Mouse (Mus musculus) neural tube, embryonic 14.5 days (tissue): ENCODE data around the gene Hipk2. TPM values are rescaled to one million over a fixed set of nuclear protein-coding genes. Genes with fewer than 3 reads are reported as not detected.

ENCODE experiments used
- ATAC-seq: fragments of 200-750 bp; cut with Nextera tagmentation; 2 replicates; pipeline ENCODE4 v1.8.0; 2017; ENCODE audit warnings: low read depth, mild to moderate bottlenecking, moderate TSS enrichment, moderate library complexity
- H3K27ac ChIP-seq: fragments of 300-500 bp; sonication (generic); 2 replicates; pipeline ENCODE4 v1.5.1; 2014; ENCODE audit warnings: low read depth, mild to moderate bottlenecking, control low read depth, low read length, moderate library complexity, mixed read lengths
- H3K27me3 ChIP-seq: fragments of 300-500 bp; sonication (generic); 2 replicates; pipeline ENCODE4 v1.6.1; 2014; ENCODE audit warnings: low read length; ENCODE audit not compliant: control insufficient read depth, insufficient read depth
- H3K36me3 ChIP-seq: fragments of 300-500 bp; sonication (generic); 2 replicates; pipeline ENCODE4 v1.6.1; 2014; ENCODE audit warnings: low read length, mixed read lengths; ENCODE audit not compliant: control insufficient read depth, insufficient read depth
- H3K4me1 ChIP-seq: fragments of 300-500 bp; sonication (generic); 2 replicates; pipeline ENCODE4 v1.6.1; 2014; ENCODE audit warnings: low read length; ENCODE audit not compliant: control insufficient read depth, insufficient read depth
- H3K4me2 ChIP-seq: fragments of 300-500 bp; sonication (generic); 2 replicates; pipeline ENCODE4 v1.6.1; 2014; ENCODE audit warnings: mild to moderate bottlenecking, low read depth, low read length, control low read depth
- H3K4me3 ChIP-seq: fragments of 300-500 bp; sonication (generic); 2 replicates; pipeline ENCODE4 v1.5.1; 2014; ENCODE audit warnings: low read depth, low read length, control low read depth, mixed read lengths
- H3K9ac ChIP-seq: fragments of 300-500 bp; sonication (generic); replicated peaks from 2 replicates; pipeline ENCODE4 v1.6.1; 2014; ENCODE audit warnings: low read depth, mild to moderate bottlenecking, control low read depth, low read length, mixed read lengths
- H3K9me3 ChIP-seq: fragments of 300-500 bp; sonication (generic); 2 replicates; pipeline ENCODE4 v1.6.1; 2016; ENCODE audit warnings: low read length; ENCODE audit not compliant: control insufficient read depth
- WGBS: fragments of 180-500 bp; shearing (Covaris S2); extraction: QIAGEN DNeasy Blood & Tissue Kit; methylation state at CpG from one replicate; pipeline ENCODE4 v1.1.7; 2014; 5-methylcytosine and 5-hydroxymethylcytosine counted together
- polyA plus RNA-seq: library from polyadenylated mRNA; unstranded; fragments of >200 nt; fragmentation: Nextera tagmentation; extraction: Ambion mirVana; gene quantifications from 2 replicates; pipeline ENCODE4 v1.2.1, GENCODE M21; 2014

The Hipk2 gene
- polyA plus RNA-seq, 1 experiment from 2014 or later: 41.4 TPM

- 94% methylated on average over 4 of the region's 4 CpGs for WGBS
- H3K4me3 ChIP-seq: no peak overlapping the region
- H3K27ac ChIP-seq: no peak overlapping the region
- no peaks in the 10 kb centered on the region for H3K4me1 ChIP-seq
- no peaks in the 10 kb centered on the region for H3K36me3 ChIP-seq
- H3K9me3 ChIP-seq: no peaks in the 10 kb centered on the region
- H3K9ac ChIP-seq: no peak overlapping the region
- H3K4me2 ChIP-seq: no peak overlapping the region
- ATAC-seq: no peak
- no peaks in the 10 kb centered on the region for H3K27me3 ChIP-seq
Observed at GRCm38 (mm10) chr6:38808317-38808716, 67.6 kb downstream of the Hipk2 start.

- Histone ChIP-seq H3K4me3 (no peak overlapping the region), H3K9ac (no peak overlapping the region), H3K4me2 (no peak overlapping the region), H3K27ac (no peak overlapping the region), H3K27me3 (no peaks in the 10 kb centered on the region), H3K36me3 (no peaks in the 10 kb centered on the region), H3K9me3 (no peaks in the 10 kb centered on the region), H3K4me1 (0 out of 2 replicates have a peak, but pooled peaks cover 8% of the 10 kb centered on the region)
- ATAC-seq: no peak
- 78% methylated on average over 4 of the region's 4 CpGs for WGBS
Observed at GRCm38 (mm10) chr6:38806963-38807445, 69.0 kb downstream of the Hipk2 start.

GRCm38 (mm10) chr6:38805612-38806011 is 70.4 kb downstream of the Hipk2 start:
- H3K4me1 ChIP-seq: peaks cover 18% of the 10 kb centered on the region; the same call in 1 of the 2 replicates
- H3K9ac ChIP-seq: no peak overlapping the region
- H3K4me2 ChIP-seq: no peak overlapping the region
- no peak overlapping the region for H3K4me3 ChIP-seq
- no peak for ATAC-seq
- H3K36me3 ChIP-seq: no peaks in the 10 kb centered on the region
- H3K9me3 ChIP-seq: no peaks in the 10 kb centered on the region
- WGBS: 89% methylated on average over 2 of the region's 2 CpGs
- H3K27me3 ChIP-seq: no peaks in the 10 kb centered on the region
- no peak overlapping the region for H3K27ac ChIP-seq

GRCm38 (mm10) chr6:38801252-38801651 is 74.7 kb downstream of the Hipk2 start:
- H3K9ac ChIP-seq: no peak overlapping the region
- no peaks in the 10 kb centered on the region for H3K9me3 ChIP-seq
- no peak overlapping the region for H3K27ac ChIP-seq
- H3K36me3 ChIP-seq: no peaks in the 10 kb centered on the region
- WGBS: 62% methylated on average over 1 of the region's 1 CpGs
- H3K27me3 ChIP-seq: no peaks in the 10 kb centered on the region
- H3K4me1 ChIP-seq: peaks cover 26% of the 10 kb centered on the region; the same call in 1 of the 2 replicates
- no peak overlapping the region for H3K4me2 ChIP-seq
- ATAC-seq: no peak
- no peak overlapping the region for H3K4me3 ChIP-seq

DNA sequence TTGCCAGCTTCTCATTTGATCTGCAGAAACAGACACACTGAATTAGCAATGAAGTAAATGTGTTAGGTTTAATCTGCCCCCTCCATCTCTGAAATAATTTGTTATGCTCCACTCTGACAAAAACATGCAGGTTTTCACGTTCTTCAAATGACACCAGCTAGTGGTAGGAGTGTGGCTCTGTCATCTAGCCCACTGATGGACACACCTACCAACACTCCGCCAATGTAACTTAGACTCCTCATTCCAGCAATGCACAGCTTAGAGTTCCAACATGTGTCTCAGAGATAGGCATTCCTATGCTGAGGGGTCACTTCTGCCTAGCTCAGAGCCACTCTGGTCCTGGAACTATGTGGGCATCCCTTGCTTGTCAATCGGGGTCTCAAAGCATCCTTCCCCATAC is 78.4 kb downstream of the Hipk2 start:
- no peak for ATAC-seq
- H3K27ac ChIP-seq: no peak overlapping the region
- H3K4me1 ChIP-seq: peaks cover 23% of the 10 kb centered on the region; the same call in 1 of the 2 replicates
- 83% methylated on average over 3 of the region's 3 CpGs for WGBS
- H3K36me3 ChIP-seq: no peaks in the 10 kb centered on the region
- H3K9me3 ChIP-seq: no peaks in the 10 kb centered on the region
- H3K27me3 ChIP-seq: no peaks in the 10 kb centered on the region
- H3K4me2 ChIP-seq: no peak overlapping the region
- H3K4me3 ChIP-seq: no peak overlapping the region
- H3K9ac ChIP-seq: no peak overlapping the region

- no peaks in the 10 kb centered on the region for H3K27me3 ChIP-seq
- H3K4me3 ChIP-seq: no peak overlapping the region
- H3K9ac ChIP-seq: no peak overlapping the region
- no peak overlapping the region for H3K27ac ChIP-seq
- H3K9me3 ChIP-seq: no peaks in the 10 kb centered on the region
- H3K36me3 ChIP-seq: no peaks in the 10 kb centered on the region
- H3K4me2 ChIP-seq: no peak overlapping the region
- peaks cover 18% of the 10 kb centered on the region; the same call in 1 of the 2 replicates for H3K4me1 ChIP-seq
- ATAC-seq: no peak
Observed at GRCm38 (mm10) chr6:38796993-38797392, 79.0 kb downstream of the Hipk2 start.

DNA sequence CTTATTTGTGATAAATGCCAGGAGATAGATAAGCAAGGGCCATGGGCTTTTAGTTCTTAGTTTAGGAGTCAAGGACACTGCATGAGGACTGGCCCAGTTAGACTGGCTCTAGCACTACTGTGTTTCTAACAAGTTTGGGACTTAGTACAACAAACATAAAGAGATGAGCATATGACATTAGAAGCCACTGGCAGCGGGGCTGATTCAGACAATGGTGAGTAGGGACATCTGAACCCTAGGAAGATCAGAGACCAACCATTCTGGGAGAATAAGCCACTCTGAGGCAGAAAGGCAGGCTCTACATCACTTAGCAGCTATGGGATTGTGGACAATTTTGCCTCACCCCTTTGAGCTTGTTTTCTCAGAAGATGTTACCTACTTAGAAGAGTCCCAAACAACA is 79.6 kb downstream of the Hipk2 start:
- ATAC-seq: no peak
- H3K27ac ChIP-seq: no peak overlapping the region
- H3K27me3 ChIP-seq: no peaks in the 10 kb centered on the region
- no peak overlapping the region for H3K9ac ChIP-seq
- 89% methylated on average over 1 of the region's 1 CpGs for WGBS
- H3K4me1 ChIP-seq: peaks cover 14% of the 10 kb centered on the region; the same call in 1 of the 2 replicates
- H3K4me3 ChIP-seq: no peak overlapping the region
- H3K36me3 ChIP-seq: no peaks in the 10 kb centered on the region
- no peak overlapping the region for H3K4me2 ChIP-seq
- H3K9me3 ChIP-seq: no peaks in the 10 kb centered on the region

- Histone ChIP-seq H3K9me3 (no peaks in the 10 kb centered on the region), H3K4me2 (no peak overlapping the region), H3K4me3 (no peak overlapping the region), H3K27me3 (no peaks in the 10 kb centered on the region), H3K36me3 (no peaks in the 10 kb centered on the region), H3K4me1 (peaks cover 7% of the 10 kb centered on the region; the same call in 1 of the 2 replicates), H3K27ac (no peak overlapping the region), H3K9ac (no peak overlapping the region)
- no peak for ATAC-seq
- WGBS: 97% methylated on average over 3 of the region's 3 CpGs
Observed at GRCm38 (mm10) chr6:38795096-38795816, 80.7 kb downstream of the Hipk2 start.

GRCm38 (mm10) chr6:38792966-38793365 is 83.0 kb downstream of the Hipk2 start:
- no peaks in the 10 kb centered on the region for H3K9me3 ChIP-seq
- ATAC-seq: no peak
- no peak overlapping the region for H3K4me3 ChIP-seq
- no peaks in the 10 kb centered on the region for H3K36me3 ChIP-seq
- H3K27ac ChIP-seq: no peak overlapping the region
- H3K9ac ChIP-seq: no peak overlapping the region
- no peaks in the 10 kb centered on the region for H3K27me3 ChIP-seq
- WGBS: 91% methylated on average over 3 of the region's 3 CpGs
- H3K4me2 ChIP-seq: no peak overlapping the region
- no peaks in the 10 kb centered on the region for H3K4me1 ChIP-seq
